Mouse (Mus musculus) adrenal gland, adult 10 weeks (tissue): ENCODE results near the gene Polr3f. TPM values are rescaled to one million over a fixed set of nuclear protein-coding genes. Genes with fewer than 3 reads are reported as not detected.

Experiments
- polyA plus RNA-seq: library from polyadenylated mRNA; stranded (reverse); fragments of 350-450 nt; fragmentation: Illumina TruSeq; extraction: RNeasy Lipid Tissue Mini Kit (QIAGEN cat#74804); gene quantifications from one replicate; pipeline ENCODE4 v1.2.3, GENCODE M21; 2014; ENCODE audit warnings: low read depth, low replicate concordance

The Polr3f gene
- 54.4 TPM for polyA plus RNA-seq

DNA sequence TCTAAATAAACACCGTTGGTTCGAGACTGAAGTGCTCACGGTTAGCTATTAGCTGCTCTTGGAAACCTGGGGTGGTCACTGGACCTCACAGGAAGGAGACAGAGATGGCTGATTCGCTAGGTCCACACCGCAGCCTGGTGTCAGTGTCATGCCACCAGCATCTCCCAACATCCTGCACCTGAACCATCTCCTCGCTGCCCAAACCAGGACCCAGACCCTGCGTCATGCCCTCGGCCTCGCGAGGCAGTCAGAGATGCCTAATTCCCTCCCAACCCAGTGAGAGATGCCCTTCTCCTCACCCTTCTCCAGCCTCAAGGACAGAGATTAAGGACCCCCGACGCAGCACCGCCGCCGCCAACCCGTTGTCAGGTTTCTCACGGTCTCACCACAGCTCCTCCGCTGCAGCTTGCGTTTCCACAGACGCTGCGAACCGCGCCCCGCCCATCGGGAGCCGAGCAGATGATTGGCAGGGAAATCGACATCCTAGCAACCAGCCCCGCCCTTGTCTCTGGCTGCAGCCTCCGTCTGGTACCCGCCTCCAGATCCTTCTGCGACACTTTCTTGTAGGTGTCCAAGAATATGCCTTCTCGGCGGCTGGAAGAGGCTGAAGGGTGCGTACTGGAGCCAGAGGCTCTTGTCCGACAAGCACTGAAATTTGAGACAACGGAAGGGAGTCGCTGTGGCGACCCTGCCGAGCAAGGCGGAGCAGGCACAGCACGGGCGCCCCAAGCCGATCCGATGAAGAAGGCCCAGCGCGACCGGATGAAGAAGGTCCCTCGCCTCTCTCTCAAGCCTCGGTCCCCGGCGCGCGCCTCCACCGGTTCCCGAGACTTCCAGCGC lies at the start of gene Polr3f, which contains the start of gene Dzank1:
Gene Polr3f (plus strand): TSS at position 738 of the 840 bp plus-strand sequence.
Gene Dzank1 (minus strand): TSS at position 434 of the 840 bp plus-strand sequence.

DNA sequence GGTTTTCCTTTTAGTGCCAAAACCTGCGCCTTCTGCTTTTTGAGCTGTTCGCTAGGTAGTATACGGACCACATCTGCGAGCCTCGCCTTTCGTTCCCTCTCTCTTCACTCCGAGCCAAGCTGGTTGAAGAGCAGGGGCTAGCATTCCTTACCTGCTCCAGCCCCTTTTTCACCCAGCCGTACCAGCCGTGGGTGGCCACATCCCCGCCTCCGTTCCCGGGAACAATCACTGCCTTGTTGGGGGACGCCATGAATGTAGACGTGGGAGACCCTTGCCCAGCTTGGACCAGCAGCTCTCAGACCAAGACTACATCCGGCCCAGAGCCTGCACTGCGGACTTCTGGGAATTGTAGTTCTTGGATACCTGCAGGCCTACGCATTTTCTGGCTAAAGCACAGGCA lies 23.0 kb downstream of the Polr3f start, which contains the start of gene Rbbp9:
Gene Rbbp9 (minus strand): TSS at position 341 of the 400 bp plus-strand sequence.

GRCm38 (mm10) chr2:144555820-144556552 lies 28.5 kb downstream of the Polr3f start, which contains the start of gene Sec23b:
Gene Sec23b (plus strand): TSS chr2:144556229.

Other genes starting within 250 kb of the Polr3f start
- gene Ovol2, start 195.6 kb upstream of the Polr3f start, polyA plus RNA-seq = not detected
- gene Kat14, start 158.7 kb upstream of the Polr3f start, polyA plus RNA-seq = 10.1 TPM
- gene Pet117, start 158.7 kb upstream of the Polr3f start, polyA plus RNA-seq = 8.5 TPM
- 5.9 TPM for gene Dzank1, start 304 bp upstream of the Polr3f start, polyA plus RNA-seq
- gene Rbbp9, start 23.2 kb downstream of the Polr3f start, polyA plus RNA-seq = 126 TPM
- 134 TPM for gene Sec23b, start 28.5 kb downstream of the Polr3f start, polyA plus RNA-seq
- gene Smim26, start 66.3 kb downstream of the Polr3f start, polyA plus RNA-seq = 41.1 TPM
- 18.3 TPM for gene Dtd1, start 72.2 kb downstream of the Polr3f start, polyA plus RNA-seq